Comparison of ENCODE assay signal across 8 mouse cellular contexts in the genomic region with DNA sequence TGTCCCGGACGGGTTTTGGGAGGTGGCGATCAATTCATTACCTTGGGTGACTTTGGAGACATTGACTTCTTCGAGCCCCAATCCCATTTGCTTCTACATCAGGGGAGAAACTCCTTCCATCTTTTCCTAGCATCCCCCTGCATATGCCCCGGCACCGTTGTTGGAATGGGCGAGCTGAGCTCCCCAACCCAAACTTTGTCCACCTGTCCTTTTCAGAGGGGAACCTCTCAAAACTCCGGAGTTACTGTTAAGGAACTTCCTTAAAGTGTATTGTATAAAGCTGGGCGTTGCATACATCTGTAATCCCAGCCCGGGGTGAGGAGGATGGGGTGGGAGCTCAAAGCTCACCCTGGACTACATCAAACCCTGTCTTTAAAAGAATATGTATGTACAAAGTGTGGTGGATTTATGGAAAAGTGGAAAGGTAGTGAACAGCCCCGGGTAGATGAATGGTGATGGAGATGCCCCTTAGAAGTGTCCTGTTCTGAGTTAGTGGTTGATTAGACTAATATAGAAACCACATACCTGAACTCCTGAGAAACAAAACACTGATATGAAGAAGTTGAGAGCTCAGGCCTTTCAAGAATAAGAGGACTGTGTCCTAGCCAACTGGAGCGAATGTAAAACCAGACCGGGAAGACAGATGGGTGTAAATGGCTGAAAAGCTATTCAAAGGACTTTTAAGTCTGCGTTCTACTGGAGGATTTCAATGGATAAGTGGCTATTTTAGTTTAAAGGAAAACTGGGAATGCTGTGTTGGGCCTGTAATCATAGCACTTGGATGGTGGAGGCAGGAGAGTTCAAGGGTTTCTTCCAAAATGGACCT. TPM values are rescaled to one million over a fixed set of nuclear protein-coding genes. Genes with fewer than 3 reads are reported as not detected.
DNase-seq lines count a peak whose midpoint lies in the region; ATAC-seq lines count a peak whose summit lies in the region.

No protein-coding gene starts in this region.

- no peak for DNase-seq in heart, adult 8-10 months (ENCODE audit: low spot score)
- DNase-seq in hindbrain, embryonic 11.5 days (ENCODE audit: low spot score): no peak
- peak; percentile 89 for DNase-seq in midbrain, embryonic 11.5 days (ENCODE audit: low spot score, missing footprints)
- no peak for DNase-seq in layer of hippocampus, postnatal 25 days (ENCODE audit: extremely low spot score in 1 of 2, low spot score in 1 of 2)
- no peak for DNase-seq in thymus, postnatal 0 days (ENCODE audit: low spot score)
- DNase-seq in spleen, postnatal 10 days (ENCODE audit: low spot score in 2 of 2): no peak

- no peak for ATAC-seq in heart, embryonic 15.5 days (replicated peaks; ENCODE audit: insufficient number of reproducible peaks, insufficient read depth, low FRiP score, low read depth)
- peak; percentile 7 for ATAC-seq in activated CD4-positive, CD25-positive, alpha-beta regulatory T cell, adult 4 months
- peak; percentile 55 for ATAC-seq in hindbrain, embryonic 11.5 days (ENCODE audit: low FRiP score)
- peak; percentile 19 for ATAC-seq in midbrain, embryonic 11.5 days (ENCODE audit: low FRiP score)

- H3K4me2 ChIP-seq in heart, embryonic 15.5 days: peak overlapping the region; percentile 70
- H3K4me2 ChIP-seq in hindbrain, embryonic 11.5 days (replicated peaks; ENCODE audit: low read depth, low read length): peak overlapping the region; percentile 76
- H3K4me2 ChIP-seq in midbrain, embryonic 11.5 days: peak overlapping the region; percentile 54

- H3K27me3 ChIP-seq in heart, embryonic 15.5 days: no peaks in the 10 kb centered on the region
- H3K27me3 ChIP-seq in hindbrain, embryonic 11.5 days (ENCODE audit: control insufficient read depth, insufficient read depth, low read length): no peaks in the 10 kb centered on the region
- no peaks in the 10 kb centered on the region for H3K27me3 ChIP-seq in midbrain, embryonic 11.5 days (ENCODE audit: control insufficient read depth, insufficient read depth, low read length)

- H3K4me1 ChIP-seq in heart, embryonic 15.5 days (replicated peaks): peaks cover 17% of the 10 kb centered on the region
- peaks cover 3% of the 10 kb centered on the region; the same call in 1 of the 2 replicates for H3K4me1 ChIP-seq in hindbrain, embryonic 11.5 days (replicated peaks; ENCODE audit: control insufficient read depth, insufficient read depth, low read length)
- peaks cover 9% of the 10 kb centered on the region for H3K4me1 ChIP-seq in midbrain, embryonic 11.5 days (ENCODE audit: control insufficient read depth, insufficient read depth, low read length)

- H3K27ac ChIP-seq in heart, embryonic 15.5 days: peak overlapping the region; percentile 98
- H3K27ac ChIP-seq in hindbrain, embryonic 11.5 days (ENCODE audit: low read depth, low read length): peak overlapping the region; percentile 88
- H3K27ac ChIP-seq in midbrain, embryonic 11.5 days (ENCODE audit: low read depth, low read length): no peak overlapping the region

- peak overlapping the region; percentile 87 for H3K4me3 ChIP-seq in heart, embryonic 15.5 days
- H3K4me3 ChIP-seq in hindbrain, embryonic 11.5 days (ENCODE audit: low read depth, low read length): peak overlapping the region; percentile 65
- peak overlapping the region; percentile 68 for H3K4me3 ChIP-seq in midbrain, embryonic 11.5 days (ENCODE audit: low read depth, low read length)

- H3K9ac ChIP-seq in heart, embryonic 15.5 days: peak overlapping the region; percentile 75
- H3K9ac ChIP-seq in hindbrain, embryonic 11.5 days (ENCODE audit: low read depth, low read length): peak overlapping the region; percentile 75
- peak overlapping the region; percentile 73 for H3K9ac ChIP-seq in midbrain, embryonic 11.5 days (ENCODE audit: low read length)

- 10% methylated on average over 14 of the region's 14 CpGs for WGBS in heart, embryonic 15.5 days
- WGBS in hindbrain, embryonic 11.5 days: 11% methylated on average over 14 of the region's 14 CpGs
- WGBS in midbrain, embryonic 11.5 days: 15% methylated on average over 14 of the region's 14 CpGs

- H3K9me3 ChIP-seq in heart, embryonic 15.5 days (replicated peaks): no peaks in the 10 kb centered on the region
- H3K9me3 ChIP-seq in hindbrain, embryonic 11.5 days (ENCODE audit: control insufficient read depth, low read length): no peaks in the 10 kb centered on the region
- no peaks in the 10 kb centered on the region for H3K9me3 ChIP-seq in midbrain, embryonic 11.5 days (ENCODE audit: control insufficient read depth, low read length)

- H3K36me3 ChIP-seq in heart, embryonic 15.5 days: peaks cover 10% of the 10 kb centered on the region; the same call in 1 of the 2 replicates
- no peaks in the 10 kb centered on the region for H3K36me3 ChIP-seq in hindbrain, embryonic 11.5 days (ENCODE audit: control insufficient read depth, insufficient read depth, low read length)
- H3K36me3 ChIP-seq in midbrain, embryonic 11.5 days (ENCODE audit: control insufficient read depth, insufficient read depth, low read length): no peaks in the 10 kb centered on the region

RNA-seq across cellular contexts. Expression of a gene that starts 0.7 kb away (rescaled TPM):
- 22.3 and 27.5 TPM in 2 replicates for polyA plus RNA-seq in heart, embryonic 15.5 days (2015; fragmentation: Nextera tagmentation; extraction: Ambion mirVana)
- 10 to 100 TPM in 2 of 4 experiments, 1 to 10 TPM in 2; 8.7 to 11.5 (median 10.4) TPM for total RNA-seq in heart, adult 8-10 months (2022)
- 10 to 100 TPM; 23.8 to 23.9 TPM for polyA plus RNA-seq in activated CD4-positive, CD25-positive, alpha-beta regulatory T cell, adult 4 months (2017; shearing (Covaris generic))
- polyA plus RNA-seq in hindbrain, embryonic 11.5 days (2014; fragmentation: Nextera tagmentation; extraction: Ambion mirVana): 18.3 and 21.2 TPM in 2 replicates
- 16.2 and 16.7 TPM in 2 replicates for polyA plus RNA-seq in midbrain, embryonic 11.5 days (2014; fragmentation: Nextera tagmentation; extraction: Ambion mirVana)
- 10 to 100 TPM; 11.9 to 12.2 TPM for total RNA-seq in layer of hippocampus, postnatal 25 days (2021)
- 4.7 and 6.5 TPM in 2 replicates for polyA plus RNA-seq in thymus, postnatal 0 days (2015; fragmentation: Nextera tagmentation; extraction: Ambion mirVana)
